Comparison of ENCODE assay signal across 20 mouse cellular contexts in the genomic region with DNA sequence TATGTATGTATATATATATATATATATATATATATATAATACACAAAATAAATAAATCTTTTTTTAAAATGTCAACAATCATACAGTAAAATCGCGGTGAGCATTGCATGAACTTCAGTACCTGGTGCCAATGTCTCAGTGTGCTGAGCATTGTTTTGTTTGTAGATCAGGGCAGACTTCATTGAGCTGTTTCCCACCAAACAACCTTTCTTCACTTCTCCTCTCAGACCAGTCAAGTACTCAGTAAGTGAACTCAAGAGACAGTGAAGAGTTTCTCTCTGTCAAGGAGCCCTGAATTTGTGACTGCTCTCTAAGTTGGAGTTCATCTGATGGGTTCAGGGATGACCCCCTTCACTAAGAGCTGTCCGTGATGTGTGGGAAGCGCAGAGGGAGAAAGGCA. TPM values are rescaled to one million over a fixed set of nuclear protein-coding genes. Genes with fewer than 3 reads are reported as not detected.
"Had no signal": no experiment of that assay in that cellular context is flagged by ENCODE, and none has a peak within 500 bp of the region (broad histone marks: within the 10 kb centered on the region; RNA-seq: fewer than 3 reads in every experiment).

No protein-coding gene starts in this region.

- H3K4me1 ChIP-seq: neural tube, embryonic 13.5 days; neural tube, embryonic 15.5 days; stomach, embryonic 15.5 days had no signal

- H3K27me3 ChIP-seq: neural tube, embryonic 13.5 days; neural tube, embryonic 15.5 days; stomach, embryonic 15.5 days had no signal

- H3K4me2 ChIP-seq: neural tube, embryonic 13.5 days; neural tube, embryonic 15.5 days; stomach, embryonic 15.5 days had no signal

- H3K36me3 ChIP-seq: neural tube, embryonic 13.5 days; neural tube, embryonic 15.5 days; stomach, embryonic 15.5 days had no signal

- DNase-seq: retina, postnatal 1 day; right cerebral cortex, adult 18-20 months; right cerebral cortex, postnatal 14 days; right cerebral cortex, postnatal 25 days; right cerebral cortex, postnatal 4 days; spleen, adult 18-20 months; thymus, adult 18-20 months; thymus, adult 2 months; thymus, postnatal 14 days; thymus, postnatal 25 days; thymus, postnatal 36 days; thymus, postnatal 4 days had no signal

- H3K27ac ChIP-seq: neural tube, embryonic 13.5 days; neural tube, embryonic 15.5 days; stomach, embryonic 15.5 days; stomach, postnatal 0 days had no signal

- H3K9ac ChIP-seq: neural tube, embryonic 13.5 days; neural tube, embryonic 15.5 days; stomach, embryonic 15.5 days had no signal

- H3K9me3 ChIP-seq: neural tube, embryonic 13.5 days; neural tube, embryonic 15.5 days; stomach, embryonic 15.5 days had no signal

- H3K4me3 ChIP-seq: neural tube, embryonic 13.5 days; neural tube, embryonic 15.5 days; stomach, embryonic 15.5 days had no signal

RNA-seq across cellular contexts. Expression of gene Cfap61, which starts 38.0 kb away (rescaled TPM):
- total RNA-seq: neutrophil, adult 5-6 weeks had no signal
- polyA plus RNA-seq: small intestine, adult 2 months; stomach, embryonic 14.5 days; urinary bladder, adult 2 months had no signal
